Mouse (Mus musculus) heart, postnatal 36 days (tissue): ENCODE results near the gene Cdk6. TPM values are rescaled to one million over a fixed set of nuclear protein-coding genes. Genes with fewer than 3 reads are reported as not detected.

Experiments
- DNase-seq, 2 experiments: peaks; one replicate each; pipeline ENCODE4 v3.0.0; 2021 to 2022
- intact Hi-C: fragments of 180-260 bp; cut with DNase I; formaldehyde crosslinking; loops from one replicate; pipeline ENCODE4 v1.15.1; 2025
- total RNA-seq, 2 experiments: library from RNA; stranded (reverse); gene quantifications; 2 replicates each; pipeline ENCODE4 v1.2.3; 2021

Cdk6 gene
- total RNA-seq, 2 experiments from 2014 or later = 10.6 to 14.0 TPM

GRCm38 (mm10) chr5:3538505-3539472, 197.5 kb downstream of the Cdk6 start:
- intact Hi-C loops = no loop called here

GRCm38 (mm10) chr5:3541871-3542270, 200.6 kb downstream of the Cdk6 start:
- intact Hi-C loops = no loop called here
- DNase-seq = no peak

More at GRCm38 (mm10) chr5:3538505-3539472, 197.5 kb downstream of the Cdk6 start:
- no peak for DNase-seq

DNA sequence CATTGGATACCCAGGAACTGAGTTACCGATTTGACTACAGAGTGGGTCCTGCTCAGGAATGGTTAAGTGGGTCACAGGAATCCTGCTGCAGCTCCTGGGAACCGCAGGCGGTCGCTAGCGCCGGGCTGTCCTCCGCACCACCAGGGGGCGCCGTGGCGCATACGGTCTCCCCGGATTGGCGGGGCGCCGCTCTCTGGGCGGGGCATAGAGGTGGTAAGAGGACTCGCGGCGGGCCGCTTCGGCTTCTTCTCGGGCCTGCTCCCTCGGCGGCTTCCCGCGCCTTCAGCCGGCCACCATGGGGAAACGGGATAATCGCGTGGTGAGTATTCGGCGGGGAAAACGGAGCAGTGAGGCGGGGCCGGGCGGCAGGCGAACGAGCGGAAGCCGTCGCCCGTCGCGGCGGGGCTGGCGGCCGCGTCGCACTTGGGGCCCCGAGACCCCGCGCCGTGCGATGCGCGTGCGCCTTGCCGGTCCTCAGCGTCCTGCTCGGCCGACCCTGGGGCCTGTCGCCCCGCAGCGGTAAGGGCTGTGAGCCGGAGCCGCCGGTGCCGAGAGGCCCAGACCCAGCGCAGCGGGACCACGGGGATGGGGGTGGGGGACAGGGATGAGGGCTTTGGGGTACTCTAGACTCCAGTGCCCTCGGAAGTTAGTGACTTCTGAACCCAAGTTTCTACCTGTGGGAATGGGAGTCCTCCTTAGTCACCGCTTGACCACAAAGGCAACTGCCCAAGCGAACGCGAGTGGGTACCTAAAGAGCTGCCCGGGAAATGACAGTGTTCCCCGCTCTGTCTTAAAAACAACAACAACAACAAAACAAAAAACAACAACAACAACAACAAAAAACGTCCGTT, 202.6 kb downstream of the Cdk6 start, which contains the start of gene Fam133b:
Fam133b (plus strand) TSS at position 205 of the 851 bp plus-strand sequence.
- peak; percentile 98 to 99 for DNase-seq
- intact Hi-C loops = loop anchor here (2.0 kb wide), 1 partner anchor 53 kb away; the partner anchor contains the start of genes Pex1 and Rbm48

- intact Hi-C loops = loop anchor here (2.0 kb wide), 1 partner anchor 52 kb away; the partner anchor contains the start of genes Pex1 and Rbm48
- no peak for DNase-seq
Observed at GRCm38 (mm10) chr5:3544480-3544769, 203.1 kb downstream of the Cdk6 start.

DNA sequence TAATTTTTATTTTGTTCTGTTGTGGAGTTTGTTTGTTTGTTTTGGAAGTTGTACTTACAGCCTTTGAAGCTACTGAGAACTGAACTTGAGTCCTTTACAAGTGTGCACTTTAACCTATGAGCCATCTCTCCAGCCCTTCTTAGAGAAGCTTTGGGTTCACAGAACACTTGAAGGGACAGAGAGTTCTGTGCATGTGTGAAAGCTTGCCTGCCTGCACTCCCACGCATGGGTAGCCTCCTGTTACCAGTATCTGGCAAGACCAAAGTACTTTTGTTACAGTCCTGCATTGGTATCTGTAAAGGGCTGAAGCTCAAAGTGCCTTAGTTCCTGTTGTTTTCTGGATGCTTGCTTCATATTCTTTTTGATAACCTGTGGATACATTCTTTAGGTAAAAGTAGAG, 204.9 kb downstream of the Cdk6 start:
- no peak for DNase-seq
- intact Hi-C loops = no loop called here

DNA sequence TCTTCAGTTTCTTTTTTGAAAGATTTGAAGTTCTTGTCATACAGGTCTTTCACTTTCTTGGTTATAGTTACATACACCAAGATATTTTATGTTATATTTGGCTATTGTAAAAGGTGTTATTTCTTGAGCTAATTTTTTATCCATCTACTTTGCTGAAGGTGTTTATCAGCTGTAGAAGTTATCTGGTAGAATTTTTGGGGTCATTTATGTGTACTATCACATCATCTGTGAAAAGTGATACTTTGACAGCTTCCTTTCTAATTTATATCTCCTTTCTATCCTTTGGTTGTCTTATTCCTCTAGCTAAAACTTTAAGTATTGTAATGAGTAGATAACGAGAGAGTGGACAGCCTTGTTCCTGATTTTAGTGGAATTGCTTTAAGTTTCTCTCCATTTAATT, 210.2 kb downstream of the Cdk6 start:
- no peak for DNase-seq
- intact Hi-C loops = no loop called here

- no peak for DNase-seq
- intact Hi-C loops = no loop called here
Observed at GRCm38 (mm10) chr5:3554198-3554597, 212.9 kb downstream of the Cdk6 start.

GRCm38 (mm10) chr5:3571266-3571665, 230.0 kb downstream of the Cdk6 start, which contains the start of gene 1700109H08Rik:
1700109H08Rik (plus strand) TSS chr5:3571566.
- no peak for DNase-seq
- intact Hi-C loops = no loop called here

DNA sequence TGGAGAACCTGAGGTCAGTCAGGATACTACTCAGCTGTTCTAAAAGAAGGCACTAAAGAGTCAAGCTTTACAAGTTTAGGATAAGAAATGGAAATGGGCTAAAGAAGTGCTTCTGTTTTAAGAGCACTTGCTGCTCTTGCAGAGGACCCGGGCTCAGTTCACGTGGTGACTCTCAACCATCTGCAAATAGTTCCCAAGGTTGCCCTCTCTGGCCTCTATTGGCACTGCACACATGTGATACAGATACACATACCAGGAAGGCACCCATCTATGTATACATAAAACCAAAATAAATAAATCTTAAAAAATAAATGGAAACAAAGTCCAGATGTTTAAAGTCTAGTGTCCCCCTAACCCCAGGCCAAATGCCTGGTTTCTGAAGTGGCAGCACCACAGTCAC, 233.5 kb downstream of the Cdk6 start:
- DNase-seq = no peak
- intact Hi-C loops = no loop called here

DNA sequence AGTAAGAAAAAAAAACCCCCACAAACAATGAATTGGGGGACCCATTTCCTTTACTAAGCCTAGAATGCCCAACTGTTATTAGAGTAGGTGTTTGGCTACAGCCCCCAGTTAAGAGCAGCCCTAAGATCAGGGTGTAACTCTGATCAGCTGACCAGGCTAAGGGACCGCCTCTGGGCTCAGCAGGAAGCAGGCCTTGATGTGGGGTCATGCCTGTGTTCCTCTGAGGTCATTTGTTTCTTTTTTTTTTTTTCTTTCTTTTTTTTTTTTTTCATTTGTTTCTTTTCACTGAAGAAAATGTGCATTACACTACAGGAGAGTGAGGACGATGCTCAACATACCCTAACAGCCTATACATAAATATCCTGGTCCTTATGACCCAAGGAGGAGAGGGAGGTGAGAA, 236.7 kb downstream of the Cdk6 start:
- no peak for DNase-seq
- intact Hi-C loops = no loop called here

DNA sequence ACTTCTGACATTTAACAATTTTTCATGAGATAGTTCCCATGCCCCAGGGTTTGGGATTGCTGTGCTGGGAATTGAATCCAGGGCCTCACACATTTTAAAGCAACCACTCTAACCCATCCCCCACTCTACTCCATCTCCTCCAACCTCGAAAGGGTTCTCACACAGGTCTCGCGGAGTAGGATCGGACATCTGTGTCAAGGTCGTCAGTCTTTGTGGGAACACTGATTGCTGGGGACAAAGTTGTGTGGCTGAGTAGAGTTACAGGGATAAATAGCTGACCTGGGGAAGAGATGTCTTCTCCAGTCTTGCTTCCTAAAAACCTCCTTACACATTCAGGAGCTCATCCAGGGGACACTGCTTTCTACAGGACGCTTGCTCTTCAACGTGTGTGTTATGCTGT, 237.8 kb downstream of the Cdk6 start:
- DNase-seq = no peak
- intact Hi-C loops = no loop called here

Other genes starting within 250 kb of the Cdk6 start
- gene Fam133b, start 202.3 kb downstream of the Cdk6 start, total RNA-seq = 10 to 100 TPM; 10.9 to 11.9 TPM
- 1 to 10 TPM; 1.6 to 1.7 TPM for gene 1700109H08Rik, start 230.1 kb downstream of the Cdk6 start, total RNA-seq